Mouse (Mus musculus) E14TG2a.4 (cell line): ENCODE measurements around the gene Carmil1.
A peak's percentile ranks its signal among the peaks of the same experiment; 100 is the strongest.

ENCODE experiments used
- H3K27me3 ChIP-seq: 2 replicates; pipeline ENCODE4 v1.6.1; 2014; ENCODE audit warnings: low read length, control low read depth; ENCODE audit not compliant: insufficient read depth
- H3K36me3 ChIP-seq: 2 replicates; pipeline ENCODE4 v1.6.1; 2014; ENCODE audit warnings: low read length, control low read depth; ENCODE audit not compliant: insufficient read depth
- H3K4me1 ChIP-seq: replicated peaks from 2 replicates; pipeline ENCODE4 v1.6.1; 2014; ENCODE audit warnings: low read depth, low read length, control low read depth
- H3K4me3 ChIP-seq: replicated peaks from 2 replicates; pipeline ENCODE4 v1.5.1; 2014; ENCODE audit warnings: mild to moderate bottlenecking, low read length
- H3K9me3 ChIP-seq: 2 replicates; pipeline ENCODE4 v1.6.1; 2014; ENCODE audit warnings: low read length, control low read depth
- CTCF ChIP-seq: conservative IDR thresholded peaks from 2 replicates; pipeline ENCODE4 v1.5.1; 2014; ENCODE audit warnings: low read length
- NANOG ChIP-seq: IDR thresholded peaks from 2 replicates; pipeline ENCODE4 v1.6.1; 2014; ENCODE audit warnings: borderline replicate concordance, low read length, mixed read lengths
- POU5F1 ChIP-seq: IDR thresholded peaks from 2 replicates; pipeline ENCODE4 v1.6.1; 2014; ENCODE audit warnings: low read length, borderline replicate concordance

Gene Carmil1

DNA sequence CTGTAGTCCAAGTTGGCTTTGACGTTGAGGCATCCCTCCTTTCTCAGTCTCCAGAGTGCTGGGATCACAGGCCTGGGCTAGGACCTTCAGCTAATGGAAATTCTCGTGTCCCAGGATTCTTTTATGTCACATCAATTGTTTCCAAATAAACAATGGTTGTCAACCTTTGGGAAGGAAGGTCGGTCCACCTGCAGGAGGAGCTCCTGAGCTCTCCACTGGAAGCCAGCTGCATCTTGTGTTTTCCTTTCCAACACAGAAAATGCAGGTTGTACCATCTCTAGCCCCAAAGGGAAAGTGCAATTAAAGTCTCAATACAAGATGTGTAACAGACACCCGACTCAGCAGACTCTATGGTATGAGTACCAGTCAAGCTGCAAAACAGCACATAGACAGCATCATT is 25.7 kb upstream of the Carmil1 start:
- H3K4me1 ChIP-seq: no peaks in the 10 kb centered on the region

DNA sequence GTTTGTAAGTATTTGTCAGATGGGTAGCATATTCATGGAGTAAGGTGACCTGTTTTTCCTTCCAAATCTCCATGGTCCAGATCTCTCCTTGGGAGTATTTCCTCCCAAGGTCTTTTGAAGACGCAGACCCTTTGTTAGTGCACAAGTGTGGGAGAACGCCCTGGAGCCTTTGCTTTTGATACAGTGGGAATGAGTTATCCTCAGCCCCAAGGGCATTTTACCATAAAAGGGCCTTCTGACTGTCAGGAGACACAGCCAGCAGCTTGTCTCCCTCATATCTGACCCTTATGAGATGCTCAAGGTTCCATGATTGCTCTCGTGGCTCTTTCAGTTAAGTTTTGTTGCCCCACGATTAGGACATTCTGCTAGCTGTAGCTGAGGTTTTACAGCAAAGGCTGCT is 24.9 kb upstream of the Carmil1 start:
- Histone ChIP-seq H3K36me3 (no peaks in the 10 kb centered on the region), H3K9me3 (no peaks in the 10 kb centered on the region), H3K4me1 (no peaks in the 10 kb centered on the region), H3K27me3 (no peaks in the 10 kb centered on the region), H3K4me3 (no peak overlapping the region)
- TF ChIP-seq POU5F1 (no peak), NANOG (no peak), CTCF (no peak)

More for the DNA sequence above, 25.7 kb upstream of the Carmil1 start:
- TF ChIP-seq CTCF (peak; percentile 39), NANOG (no peak)
- H3K4me3 ChIP-seq: no peak overlapping the region
- H3K27me3 ChIP-seq: no peaks in the 10 kb centered on the region
- H3K36me3 ChIP-seq: no peaks in the 10 kb centered on the region
- no peaks in the 10 kb centered on the region for H3K9me3 ChIP-seq

DNA sequence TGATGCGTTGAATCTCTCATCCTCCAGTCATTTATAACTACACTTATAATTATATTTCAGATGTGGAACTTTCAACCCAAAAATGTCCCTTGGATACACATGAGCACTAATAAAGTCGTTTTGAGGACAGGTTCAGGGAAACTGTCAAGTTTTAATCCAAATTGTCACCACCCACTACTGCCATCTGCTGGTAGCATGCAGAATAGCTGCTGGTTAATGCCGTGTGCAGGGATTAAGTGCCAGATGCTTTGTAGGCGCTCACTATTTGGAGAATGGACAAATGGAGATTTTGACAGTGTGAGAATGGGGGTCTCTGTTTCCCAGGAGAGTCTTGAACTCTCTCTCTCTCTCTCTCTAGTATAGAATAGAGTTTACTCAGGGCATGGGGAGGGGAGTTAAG is 16.7 kb upstream of the Carmil1 start:
- TF ChIP-seq POU5F1: no peak
- peak; percentile 99 for TF ChIP-seq CTCF
- no peak for TF ChIP-seq NANOG
- no peaks in the 10 kb centered on the region for H3K9me3 ChIP-seq
- H3K27me3 ChIP-seq: peaks cover 3% of the 10 kb centered on the region
- H3K4me1 ChIP-seq: no peaks in the 10 kb centered on the region
- no peaks in the 10 kb centered on the region for H3K36me3 ChIP-seq
- H3K4me3 ChIP-seq: no peak overlapping the region

DNA sequence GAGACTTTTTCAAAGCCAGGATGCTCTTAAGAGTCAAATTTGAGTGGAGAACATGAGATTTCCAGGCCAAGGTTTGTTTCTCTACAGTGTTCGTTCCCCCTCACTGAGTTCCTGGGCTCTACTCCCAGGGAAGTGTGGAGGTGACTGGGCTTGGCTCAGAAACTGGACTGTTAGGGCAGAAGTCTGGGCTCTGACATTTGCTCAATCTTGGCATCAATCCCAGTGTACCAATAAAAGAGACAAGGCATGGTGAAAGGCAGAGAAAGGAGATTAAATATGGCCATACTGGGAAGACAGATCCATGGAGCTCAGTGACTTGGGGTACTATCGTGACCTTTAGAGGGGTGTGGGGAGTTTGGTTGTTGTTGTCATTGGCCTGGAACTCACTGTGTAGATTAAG is 6.8 kb upstream of the Carmil1 start:
- TF ChIP-seq NANOG (no peak), POU5F1 (no peak), CTCF (no peak)
- Histone ChIP-seq H3K4me3 (no peak overlapping the region), H3K27me3 (peaks cover 16% of the 10 kb centered on the region), H3K4me1 (no peaks in the 10 kb centered on the region), H3K36me3 (no peaks in the 10 kb centered on the region), H3K9me3 (no peaks in the 10 kb centered on the region)

DNA sequence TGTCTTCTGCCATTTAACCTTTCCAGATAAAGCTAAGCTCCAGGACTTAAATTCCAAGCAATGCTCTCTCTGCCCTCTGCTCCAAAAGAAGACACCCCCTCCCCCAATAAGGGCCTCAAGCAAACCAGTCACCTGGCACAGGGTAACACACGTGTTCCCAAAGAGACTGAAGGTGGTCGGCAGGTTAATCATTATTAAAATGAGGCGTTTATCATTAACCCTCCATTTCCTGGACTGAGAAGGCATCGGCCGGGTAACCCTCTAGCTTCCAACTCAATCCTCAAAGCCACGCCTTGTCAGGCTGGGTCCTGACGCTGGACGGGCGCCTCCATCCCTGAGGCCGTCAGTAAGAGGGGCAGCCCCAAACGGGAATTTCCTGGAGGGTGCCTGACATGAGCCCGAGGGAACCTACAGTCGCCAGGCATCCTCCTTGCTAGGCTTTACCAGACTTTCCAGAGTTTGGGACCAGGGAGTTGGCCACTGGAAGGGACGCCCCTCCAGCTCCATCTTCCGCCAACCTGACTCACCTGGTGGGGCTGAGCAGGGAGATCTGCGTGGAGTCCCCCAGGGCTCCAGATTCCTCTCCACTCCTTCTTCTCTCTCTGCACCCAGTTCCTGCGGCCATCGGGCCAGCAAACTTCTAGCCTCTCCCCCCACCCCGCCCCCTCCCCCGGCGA is 695 bp downstream of the Carmil1 start:
- Histone ChIP-seq H3K36me3 (peaks cover 9% of the 10 kb centered on the region), H3K4me1 (peaks cover 24% of the 10 kb centered on the region), H3K27me3 (peaks cover 32% of the 10 kb centered on the region), H3K9me3 (no peaks in the 10 kb centered on the region), H3K4me3 (peak overlapping the region; percentile 86)
- TF ChIP-seq POU5F1: no peak

DNA sequence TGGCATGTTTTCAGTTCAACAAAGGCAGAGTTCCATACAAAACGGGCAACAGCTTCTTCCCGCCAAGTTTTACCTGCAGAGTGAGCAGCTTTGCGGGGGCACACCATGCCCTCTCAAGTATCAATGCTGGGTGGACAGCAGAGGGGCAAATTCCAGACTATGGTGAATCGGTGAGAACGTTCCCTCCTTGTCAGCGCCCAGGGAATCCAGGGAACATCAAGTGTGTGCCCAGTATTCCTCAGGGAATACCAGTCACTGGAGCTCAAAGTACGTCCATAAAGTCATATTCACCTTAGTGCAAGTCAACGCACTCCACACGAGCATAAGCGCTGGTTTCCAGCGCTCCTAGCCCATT is 1.2 kb downstream of the Carmil1 start:
- H3K36me3 ChIP-seq: peaks cover 9% of the 10 kb centered on the region
- no peaks in the 10 kb centered on the region for H3K9me3 ChIP-seq
- TF ChIP-seq NANOG (no peak), CTCF (no peak), POU5F1 (no peak)
- peaks cover 24% of the 10 kb centered on the region for H3K4me1 ChIP-seq
- H3K27me3 ChIP-seq: peaks cover 32% of the 10 kb centered on the region
- H3K4me3 ChIP-seq: peak overlapping the region; percentile 86

DNA sequence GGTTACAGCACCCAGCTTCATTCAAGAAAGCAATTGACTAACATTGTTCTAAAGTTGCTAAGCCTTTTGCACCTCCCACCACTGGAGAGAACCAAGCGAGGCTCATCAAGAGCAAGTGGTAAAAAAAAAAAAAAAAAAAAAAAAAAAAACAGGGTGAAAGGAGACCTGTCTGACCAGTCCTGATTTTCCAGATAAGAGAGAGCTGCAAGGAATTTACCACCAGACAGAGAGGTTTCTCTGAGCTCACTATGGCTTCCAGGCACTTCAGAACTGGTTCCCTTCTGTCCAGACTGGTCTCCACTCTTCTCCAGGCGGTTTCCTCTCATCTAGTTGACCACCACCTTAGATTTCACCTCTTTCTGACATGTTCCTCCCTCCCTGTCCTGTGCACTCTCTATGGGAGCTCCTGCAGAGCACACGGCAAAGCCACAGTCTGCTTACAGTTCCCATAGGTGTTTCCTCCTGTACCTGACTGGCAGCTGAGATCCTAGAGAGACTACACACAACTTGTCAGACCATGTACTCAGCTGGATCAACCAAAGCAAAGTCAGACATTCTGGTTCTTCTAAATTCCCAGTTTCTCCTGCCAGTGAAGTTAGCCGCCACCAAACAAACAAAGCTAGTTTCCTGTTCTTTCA is 7.7 kb downstream of the Carmil1 start:
- Histone ChIP-seq H3K9me3 (no peaks in the 10 kb centered on the region), H3K4me3 (no peak overlapping the region), H3K4me1 (peaks cover 16% of the 10 kb centered on the region), H3K36me3 (peaks cover 12% of the 10 kb centered on the region), H3K27me3 (0 out of 2 replicates have a peak, but pooled peaks cover under 1% of the 10 kb centered on the region)
- TF ChIP-seq POU5F1 (no peak), NANOG (no peak), CTCF (no peak)

DNA sequence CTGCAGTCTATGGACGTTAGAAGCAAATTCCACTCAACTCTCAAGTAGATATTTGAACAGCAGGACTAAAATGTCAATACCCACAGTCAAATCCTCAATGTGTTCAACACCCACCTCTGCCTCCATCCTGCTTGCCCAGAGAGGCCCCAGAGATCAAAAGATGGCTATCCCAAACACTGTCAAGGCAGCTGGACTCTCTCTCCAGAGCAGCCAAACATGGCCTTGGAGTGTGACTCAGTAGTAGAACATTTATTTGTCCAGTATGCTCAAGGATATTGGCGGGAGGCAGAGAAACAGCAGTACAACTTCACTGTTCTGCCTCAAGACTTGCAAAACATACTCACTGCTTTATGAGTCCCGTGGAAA is 11.5 kb downstream of the Carmil1 start:
- TF ChIP-seq POU5F1 (no peak), NANOG (no peak), CTCF (no peak)
- H3K27me3 ChIP-seq: no peaks in the 10 kb centered on the region
- no peak overlapping the region for H3K4me3 ChIP-seq
- H3K4me1 ChIP-seq: peaks cover 10% of the 10 kb centered on the region
- no peaks in the 10 kb centered on the region for H3K9me3 ChIP-seq
- H3K36me3 ChIP-seq: peaks cover under 1% of the 10 kb centered on the region; the same call in 1 of the 2 replicates

DNA sequence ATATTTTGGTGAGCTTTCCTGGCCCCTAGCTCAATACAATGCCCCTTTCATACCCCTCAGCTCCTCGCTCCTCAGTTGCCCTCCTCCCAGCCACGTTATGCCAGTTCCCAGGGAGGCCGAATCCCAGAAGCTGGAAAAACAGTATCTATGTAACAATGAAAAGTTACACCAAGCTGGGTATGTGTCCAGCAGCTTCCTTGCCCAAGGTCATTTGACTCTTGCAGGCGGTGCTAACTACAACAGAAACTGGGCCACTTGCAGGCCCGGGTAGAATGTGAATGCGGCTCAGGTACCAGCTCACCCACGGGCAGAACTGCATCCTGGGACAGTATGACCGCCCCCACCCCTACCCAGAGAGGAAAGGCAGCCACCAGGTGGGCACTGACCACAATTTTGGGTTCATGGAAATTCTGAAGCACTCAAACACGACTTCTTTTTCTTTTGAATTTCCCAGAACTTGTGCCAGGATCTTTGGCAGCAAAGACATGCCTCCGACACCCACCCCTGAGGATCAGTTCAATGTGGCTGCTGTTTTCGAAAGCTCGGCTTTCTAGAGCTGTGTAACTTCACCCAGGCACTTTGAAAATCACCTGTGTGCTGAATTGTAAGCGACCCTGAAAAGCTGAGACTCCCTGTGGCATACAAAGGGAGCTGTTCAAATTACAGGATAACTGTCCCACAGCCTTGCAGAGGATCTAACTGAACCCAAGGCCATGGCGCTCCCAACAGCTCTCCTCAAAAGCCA is 12.1 kb downstream of the Carmil1 start:
- no peaks in the 10 kb centered on the region for H3K9me3 ChIP-seq
- H3K27me3 ChIP-seq: no peaks in the 10 kb centered on the region
- H3K36me3 ChIP-seq: no peaks in the 10 kb centered on the region; the same call in 1 of the 2 replicates
- no peak for TF ChIP-seq CTCF
- no peak for TF ChIP-seq POU5F1
- no peak for TF ChIP-seq NANOG
- H3K4me1 ChIP-seq: peaks cover 10% of the 10 kb centered on the region
- no peak overlapping the region for H3K4me3 ChIP-seq
